Mouse (Mus musculus): Measurements from ENCODE around the gene Fgd3.

The Fgd3 gene

DNA sequence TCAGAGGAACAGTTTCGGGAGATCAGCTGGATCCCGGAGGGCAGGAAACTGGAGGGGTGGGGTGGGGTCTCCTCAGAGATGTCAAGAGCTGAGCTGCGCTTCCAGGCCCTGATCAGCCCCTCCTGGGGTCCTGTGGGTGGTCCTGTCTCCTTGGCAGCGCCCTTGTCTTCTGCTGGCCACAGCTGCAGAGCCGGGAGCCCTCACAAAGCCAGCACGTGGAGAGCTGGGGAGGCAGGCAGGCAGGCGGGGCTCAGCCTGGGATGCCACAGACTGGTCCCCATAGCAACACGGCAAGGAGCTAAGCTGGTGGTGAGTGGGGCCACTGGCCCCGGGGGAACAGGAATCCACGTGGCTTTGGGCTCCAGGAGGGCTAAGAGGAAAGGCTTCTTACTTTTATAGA, at the start of gene Fgd3:
Gene Fgd3, minus strand, starts transcription at position 272 of the 400 bp plus-strand sequence.
- DNase-seq (ENCODE audit: low read depth, low spot score), result no peak

- DNase-seq (ENCODE audit: low read depth, low spot score), result no peak
Measured at GRCm38 (mm10) chr13:49369404-49369803, 49.3 kb upstream of the Fgd3 start.

DNA sequence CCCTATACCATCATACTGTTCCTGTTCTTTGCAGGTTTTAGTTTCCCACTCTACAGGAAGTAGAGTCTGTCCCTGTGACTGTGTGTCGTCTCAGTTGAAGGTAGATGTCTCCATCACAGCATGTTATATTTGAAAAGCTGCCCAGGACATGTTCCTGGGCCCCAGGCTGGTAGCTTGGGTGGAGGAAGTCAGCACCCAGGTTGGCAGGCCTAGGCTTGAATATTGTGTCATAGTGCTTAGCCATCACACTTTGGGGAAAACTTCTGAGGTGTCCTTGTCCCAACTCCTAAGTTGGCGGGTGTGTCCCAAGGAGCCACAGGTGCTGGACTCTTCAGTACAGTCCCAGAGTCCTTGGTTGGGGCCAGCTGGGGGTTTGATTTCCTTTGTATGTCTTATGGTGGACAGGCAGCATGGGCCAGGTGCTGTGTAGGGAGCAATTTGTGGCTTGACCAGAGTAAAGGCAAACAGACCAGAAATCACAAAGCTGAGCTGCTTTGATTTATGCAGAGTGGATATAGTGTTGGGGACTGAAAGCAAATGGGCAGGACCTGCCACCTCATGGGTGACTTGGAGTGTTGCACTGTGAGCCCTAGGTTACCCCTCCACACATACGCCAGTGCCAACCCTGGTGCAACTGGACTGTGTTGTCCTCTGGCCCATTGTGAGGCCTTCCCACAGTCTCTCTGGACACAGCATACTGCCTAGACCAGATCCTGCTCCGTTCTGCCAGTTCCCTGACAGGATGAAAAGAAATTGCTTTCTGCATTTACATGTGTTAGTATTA, 47.7 kb upstream of the Fgd3 start:
- no peak for DNase-seq (ENCODE audit: low read depth, low spot score)

GRCm38 (mm10) chr13:49364716-49365115, 44.6 kb upstream of the Fgd3 start:
- DNase-seq (ENCODE audit: low read depth, low spot score), result no peak

- no peak for DNase-seq (ENCODE audit: low read depth, low spot score)
Measured at GRCm38 (mm10) chr13:49362804-49363203, 42.7 kb upstream of the Fgd3 start.

DNA sequence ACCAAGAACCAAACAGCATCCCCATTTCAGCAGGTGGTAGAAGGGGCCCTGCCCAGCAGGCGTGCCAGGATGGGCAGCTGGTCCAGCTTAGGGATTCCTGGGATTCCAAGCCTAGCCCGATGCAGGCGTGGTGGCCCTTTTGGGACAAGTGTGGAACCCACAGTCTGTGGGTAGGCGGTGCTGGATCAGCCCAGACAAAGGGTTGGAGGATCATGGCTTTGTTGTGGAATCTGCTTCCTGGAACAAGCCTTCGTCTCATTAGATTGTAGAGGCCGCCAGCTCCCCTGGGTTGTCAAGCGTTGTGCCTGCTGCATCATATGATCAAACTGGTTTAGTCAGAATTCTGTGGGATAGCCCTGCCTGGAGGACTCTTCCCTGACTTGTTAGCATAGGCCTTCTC, 42.3 kb upstream of the Fgd3 start:
- DNase-seq (ENCODE audit: low read depth, low spot score), result no peak

DNA sequence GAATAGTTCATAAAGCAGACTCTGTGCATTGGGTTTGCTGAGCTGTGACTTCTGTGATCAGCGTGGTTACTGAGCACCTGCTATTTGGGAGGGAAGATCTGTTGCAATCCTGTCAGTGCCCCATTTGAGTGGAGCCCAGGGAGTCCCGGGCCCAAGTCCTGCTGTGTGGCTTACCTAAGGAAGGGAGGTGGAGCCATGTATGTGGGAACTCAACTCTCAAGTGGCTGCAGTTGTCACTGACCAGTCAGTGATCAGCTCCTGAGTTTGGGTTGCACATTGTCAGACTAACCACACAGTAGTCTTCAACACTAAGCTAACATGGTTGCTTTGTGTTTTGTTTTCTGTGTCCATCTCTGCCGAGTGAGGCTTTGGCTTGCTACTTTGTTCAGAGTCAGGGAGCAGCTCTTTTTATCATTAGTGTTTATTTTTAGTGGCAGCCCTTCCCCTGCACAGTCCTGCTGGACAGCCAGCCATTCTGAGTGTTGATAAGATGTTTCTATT, 40.8 kb upstream of the Fgd3 start:
- no peak for DNase-seq (ENCODE audit: low read depth, low spot score)

- no peak for DNase-seq (ENCODE audit: low read depth, low spot score)
Measured at GRCm38 (mm10) chr13:49358184-49358583, 38.1 kb upstream of the Fgd3 start.

DNA sequence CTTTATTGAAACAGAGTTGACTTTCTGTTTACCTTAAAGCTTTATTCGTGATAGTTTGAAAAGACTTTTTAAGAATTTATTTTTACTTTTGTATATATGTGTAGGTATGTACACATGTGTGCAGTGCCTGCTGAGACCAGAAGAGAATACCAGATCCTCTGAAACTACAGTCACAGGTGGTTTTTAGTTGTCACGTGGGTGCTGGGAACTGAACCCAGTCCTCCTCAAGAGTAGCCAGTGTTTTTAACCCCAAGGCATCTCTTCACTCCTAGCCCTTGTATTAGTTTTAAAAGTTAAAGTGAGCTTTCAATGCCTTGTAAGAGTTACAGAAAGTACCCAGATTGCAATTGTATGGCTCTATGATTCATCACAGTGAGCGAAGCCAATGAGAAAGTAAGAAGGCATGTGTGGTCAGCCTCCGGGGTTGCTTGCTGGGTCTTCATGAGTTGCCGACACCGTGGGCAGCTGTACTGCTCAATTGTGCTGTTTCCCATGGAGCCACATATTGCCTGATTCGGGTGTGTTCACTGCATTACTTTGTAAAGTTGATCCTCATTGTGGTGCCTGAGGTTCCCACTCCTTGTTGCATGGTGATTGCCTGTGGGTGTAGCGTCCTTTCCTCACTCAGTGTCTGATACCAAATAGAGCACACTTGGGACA, 37.4 kb upstream of the Fgd3 start:
- no peak for DNase-seq (ENCODE audit: low read depth, low spot score)

DNA sequence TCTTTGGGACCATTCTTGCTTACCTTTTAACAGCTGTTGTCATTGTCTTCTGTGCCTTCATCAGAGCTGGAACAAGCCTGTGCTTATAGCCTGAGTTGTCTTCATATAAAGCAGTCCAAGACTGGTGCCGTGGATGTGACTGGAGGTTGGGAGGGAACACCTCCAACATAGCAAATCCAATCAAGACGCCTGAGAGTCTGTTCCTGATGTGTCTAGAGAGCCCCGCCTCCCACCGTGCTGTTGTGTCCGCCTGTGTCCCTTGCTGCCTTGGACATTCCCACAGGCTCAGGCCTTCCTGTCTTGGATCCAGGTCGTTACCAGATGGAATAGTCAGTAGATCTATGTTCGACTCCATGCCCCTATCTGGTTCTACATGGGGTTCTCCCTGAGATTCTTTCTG, 36.0 kb upstream of the Fgd3 start:
- no peak for DNase-seq (ENCODE audit: low read depth, low spot score)

GRCm38 (mm10) chr13:49355461-49356061, 35.5 kb upstream of the Fgd3 start:
- DNase-seq (ENCODE audit: low read depth, low spot score), result no peak

- no peak for DNase-seq (ENCODE audit: low read depth, low spot score)
Measured at GRCm38 (mm10) chr13:49353991-49354507, 33.9 kb upstream of the Fgd3 start.

GRCm38 (mm10) chr13:49353422-49353821, 33.3 kb upstream of the Fgd3 start:
- no peak for DNase-seq (ENCODE audit: low read depth, low spot score)

- no peak for DNase-seq (ENCODE audit: low read depth, low spot score)
Measured at GRCm38 (mm10) chr13:49352581-49353159, 32.6 kb upstream of the Fgd3 start.

DNA sequence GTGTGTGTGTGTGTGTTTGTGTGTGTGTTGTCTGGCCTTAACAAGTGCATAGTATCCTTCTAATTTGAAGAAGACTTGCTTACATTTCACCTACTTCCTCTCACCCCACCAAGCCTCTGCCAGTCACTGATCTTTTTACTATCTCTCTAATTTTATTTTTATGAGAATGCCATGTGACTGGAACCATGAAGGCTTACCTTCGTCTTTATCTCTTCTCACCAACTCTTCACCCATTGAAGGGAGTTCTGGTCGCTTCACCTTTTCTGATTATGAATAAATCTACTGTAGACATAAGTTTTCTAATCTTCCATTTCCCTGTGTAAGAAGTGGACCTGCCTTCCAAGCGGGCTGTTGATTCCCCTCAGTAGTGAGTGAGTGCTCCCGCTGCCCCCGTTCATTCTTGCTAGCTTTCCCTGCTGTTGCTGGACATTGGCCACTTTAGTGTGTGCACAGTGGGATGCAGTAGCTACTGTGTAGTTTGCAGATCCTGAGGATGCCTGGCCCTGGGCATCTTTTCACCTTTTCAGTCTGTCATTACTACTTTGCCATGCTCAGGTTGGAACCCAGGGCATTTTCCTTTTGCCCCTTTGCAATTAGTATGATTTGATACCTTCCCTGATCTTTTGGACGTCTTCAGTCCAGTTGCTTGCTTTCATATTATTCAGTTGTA, 29.9 kb upstream of the Fgd3 start:
- no peak for DNase-seq (ENCODE audit: low read depth, low spot score)

GRCm38 (mm10) chr13:49349335-49349734, 29.2 kb upstream of the Fgd3 start:
- no peak for DNase-seq (ENCODE audit: low read depth, low spot score)

DNA sequence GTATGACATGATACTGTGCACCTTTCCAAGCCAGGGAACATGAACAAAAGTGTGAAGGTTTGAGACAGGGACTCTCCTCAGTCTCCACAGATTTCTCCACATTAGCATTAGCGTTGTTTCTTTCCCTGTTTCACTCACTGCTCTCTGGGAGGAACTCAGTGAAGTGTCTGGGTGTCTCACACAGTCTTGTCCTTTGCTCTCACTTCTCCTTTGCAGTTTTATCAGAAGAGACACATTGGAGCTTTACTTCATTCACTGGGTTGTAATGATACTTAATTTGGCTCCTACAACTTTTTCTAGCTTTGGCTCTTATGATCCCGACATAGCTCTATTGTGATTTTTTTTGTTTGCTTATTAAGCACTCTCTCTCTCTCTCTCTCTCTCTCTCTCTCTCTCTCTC, 28.4 kb upstream of the Fgd3 start:
- DNase-seq (ENCODE audit: low read depth, low spot score), result no peak

DNA sequence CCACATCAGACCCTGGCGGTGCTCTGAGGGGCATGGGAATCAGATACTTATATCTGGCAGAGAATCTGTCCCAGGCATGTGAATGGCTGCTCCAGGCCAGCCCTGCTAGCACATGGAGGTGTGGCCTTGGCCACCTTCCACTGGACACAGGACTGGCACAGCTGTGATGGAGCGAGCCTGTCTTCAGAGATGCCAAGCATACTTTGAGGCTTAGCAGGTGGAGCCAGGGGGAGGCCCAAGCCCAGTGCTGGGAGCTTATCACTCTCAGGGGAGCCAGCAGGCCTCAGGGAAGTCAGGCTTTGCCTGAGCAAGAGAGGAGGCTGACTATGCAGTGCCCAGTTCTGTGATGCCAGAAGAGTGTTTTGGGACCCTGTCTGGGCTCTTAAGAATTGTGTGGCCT, 25.4 kb upstream of the Fgd3 start:
- DNase-seq (ENCODE audit: low read depth, low spot score), result no peak

GRCm38 (mm10) chr13:49344567-49344966, 24.5 kb upstream of the Fgd3 start:
- DNase-seq (ENCODE audit: low read depth, low spot score), result peak; percentile 24

- DNase-seq (ENCODE audit: low read depth, low spot score), result no peak
Measured at GRCm38 (mm10) chr13:49342723-49343100, 22.6 kb upstream of the Fgd3 start.
